36 mouse cellular contexts compared by ENCODE assay signal in the genomic region with DNA sequence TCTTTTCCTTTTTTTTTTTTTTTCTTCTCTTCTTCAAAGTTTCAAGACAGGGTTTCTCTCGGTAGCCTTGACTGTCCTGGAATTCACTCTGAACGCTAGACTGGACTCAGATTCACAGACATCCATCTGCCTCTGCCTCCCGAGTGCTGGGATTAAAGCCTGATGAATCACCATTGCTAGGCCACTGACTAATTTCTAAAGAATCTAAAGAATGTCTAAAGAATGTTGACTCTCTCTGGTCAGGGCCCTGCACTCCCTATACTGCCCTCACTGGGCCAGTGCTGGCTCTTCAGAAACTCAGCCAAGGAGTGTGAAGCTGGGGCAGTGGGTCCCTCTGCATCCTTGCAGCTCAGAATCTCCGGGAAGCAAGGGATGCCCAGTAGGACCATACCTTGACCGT. TPM values are rescaled to one million over a fixed set of nuclear protein-coding genes. Genes with fewer than 3 reads are reported as not detected.
DNase-seq lines count a peak whose midpoint lies in the region; ATAC-seq and TF ChIP-seq lines count a peak whose summit lies in the region.
"Had no signal": no experiment of that assay in that cellular context is flagged by ENCODE, and none has a peak within 500 bp of the region (broad histone marks: within the 10 kb centered on the region; RNA-seq: fewer than 3 reads in every experiment).

No protein-coding gene starts in this region.

- H3K9me3 ChIP-seq in kidney, postnatal 0 days (replicated peaks; ENCODE audit: low read length): no peaks in the 10 kb centered on the region
- no peaks in the 10 kb centered on the region for H3K9me3 ChIP-seq in ES-Bruce4 (replicated peaks; ENCODE audit: control insufficient read depth, insufficient read depth, low read length, poor library complexity, severe bottlenecking)
- H3K9me3 ChIP-seq: forebrain, embryonic 13.5 days; heart, embryonic 10.5 days; heart, embryonic 15.5 days; hindbrain, embryonic 12.5 days; intestine, embryonic 15.5 days; limb, embryonic 10.5 days; limb, embryonic 15.5 days; midbrain, embryonic 12.5 days; neural tube, embryonic 13.5 days had no signal

- H3K9ac ChIP-seq in kidney, postnatal 0 days (ENCODE audit: low read depth, low read length): no peak overlapping the region
- H3K9ac ChIP-seq in ES-Bruce4 (ENCODE audit: low read depth, poor library complexity, severe bottlenecking): no peak overlapping the region
- H3K9ac ChIP-seq: forebrain, embryonic 13.5 days; heart, embryonic 15.5 days; hindbrain, embryonic 12.5 days; intestine, embryonic 15.5 days; limb, embryonic 15.5 days; liver, embryonic 14.5 days; lung, embryonic 14.5 days; midbrain, embryonic 12.5 days; neural tube, embryonic 13.5 days had no signal

- H3K27ac ChIP-seq in kidney, postnatal 0 days: no peak overlapping the region
- H3K27ac ChIP-seq in kidney, adult 2 months (ENCODE audit: insufficient read depth, low read depth, low read length): no peak overlapping the region
- H3K27ac ChIP-seq in ES-Bruce4 (ENCODE audit: insufficient read depth, low read length): peak overlapping the region; percentile 67
- H3K27ac ChIP-seq: forebrain, embryonic 13.5 days; heart, embryonic 10.5 days; heart, embryonic 15.5 days; hindbrain, embryonic 12.5 days; hindbrain, postnatal 0 days; intestine, embryonic 15.5 days; limb, embryonic 10.5 days; limb, embryonic 15.5 days; liver, embryonic 14.5 days; midbrain, embryonic 12.5 days; neural tube, embryonic 13.5 days had no signal

- peak; percentile 18; the same call in 1 of the 2 replicates for TF ChIP-seq CTCF in kidney, postnatal 0 days (IDR thresholded peaks at IDR 0.05; ENCODE audit: low read depth)
- TF ChIP-seq CTCF in kidney, adult 2 months (conservative IDR thresholded peaks at IDR 0.05; ENCODE audit: insufficient read depth, insufficient read length, low read depth, low read length): no peak
- TF ChIP-seq CTCF in ES-Bruce4 (IDR thresholded peaks at IDR 0.05; ENCODE audit: low read depth, low read length): peak; percentile 0

- H3K4me1 ChIP-seq in kidney, postnatal 0 days (replicated peaks; ENCODE audit: insufficient read depth, low read length): no peaks in the 10 kb centered on the region
- H3K4me1 ChIP-seq in kidney, adult 2 months (ENCODE audit: control insufficient read depth, insufficient read depth, low read length): no peaks in the 10 kb centered on the region
- H3K4me1 ChIP-seq in ES-Bruce4 (ENCODE audit: control insufficient read depth, insufficient read depth, low read length): peaks cover 21% of the 10 kb centered on the region

- H3K27me3 ChIP-seq in kidney, postnatal 0 days (ENCODE audit: insufficient read depth, low read length): no peaks in the 10 kb centered on the region
- no peaks in the 10 kb centered on the region for H3K27me3 ChIP-seq in kidney, adult 2 months (replicated peaks; ENCODE audit: control insufficient read depth, insufficient read depth, low read length)
- no peaks in the 10 kb centered on the region for H3K27me3 ChIP-seq in ES-Bruce4 (ENCODE audit: control insufficient read depth, insufficient read depth, low read length, poor library complexity, severe bottlenecking)
- H3K27me3 ChIP-seq: hindbrain, embryonic 12.5 days; intestine, embryonic 15.5 days; limb, embryonic 15.5 days; neural tube, embryonic 13.5 days had no signal

- no peak overlapping the region for H3K4me2 ChIP-seq in kidney, postnatal 0 days (ENCODE audit: low read length)
- H3K4me2 ChIP-seq: forebrain, embryonic 13.5 days; heart, embryonic 15.5 days; hindbrain, embryonic 12.5 days; intestine, embryonic 15.5 days; limb, embryonic 15.5 days; lung, embryonic 14.5 days; midbrain, embryonic 12.5 days; neural tube, embryonic 13.5 days had no signal

- TF ChIP-seq POLR2A in kidney, adult 2 months (IDR thresholded peaks at IDR 0.05; ENCODE audit: low read depth, low read length): no peak
- TF ChIP-seq POLR2A in ES-Bruce4 (IDR thresholded peaks at IDR 0.05; ENCODE audit: insufficient read depth, low read length): no peak

- WGBS in kidney, postnatal 0 days: 57% methylated on average over 5 of the region's 5 CpGs
- WGBS in kidney, adult 2 months: 55% methylated on average over 5 of the region's 5 CpGs

- DNase-seq in kidney, postnatal 0 days (ENCODE audit: low spot score): peak; percentile 36
- DNase-seq in kidney, adult 2 months: no peak
- DNase-seq in ZHBTc4 (ENCODE audit: low read depth, low spot score): peak; percentile 38
- no peak for DNase-seq in urinary bladder, postnatal 14 days (ENCODE audit: low spot score)
- DNase-seq in retina, embryonic 14.5 days (ENCODE audit: low spot score): no peak
- DNase-seq: adrenal gland, postnatal 10 days; B cell, adult 2 months; cerebellum, adult 11-12 months; cerebellum, adult 9-11 months; gastrocnemius, postnatal 14 days; heart, adult 11 months; heart, postnatal 36 days; kidney, adult 8-10 months; kidney, postnatal 10 days; layer of hippocampus, adult 9-11 months; lung, embryonic 14.5 days; lung, postnatal 14 days; thymus, postnatal 14 days had no signal

- H3K4me3 ChIP-seq in kidney, postnatal 0 days (replicated peaks; ENCODE audit: low read depth, low read length): no peak overlapping the region
- no peak overlapping the region for H3K4me3 ChIP-seq in kidney, adult 2 months (ENCODE audit: insufficient read depth, low read depth, low read length)
- no peak overlapping the region for H3K4me3 ChIP-seq in ES-Bruce4 (ENCODE audit: low read depth, low read length)
- H3K4me3 ChIP-seq: forebrain, embryonic 13.5 days; heart, embryonic 10.5 days; heart, embryonic 15.5 days; hindbrain, embryonic 12.5 days; intestine, embryonic 15.5 days; limb, embryonic 10.5 days; limb, embryonic 15.5 days; midbrain, embryonic 12.5 days; neural tube, embryonic 13.5 days had no signal

- no peak for ATAC-seq in kidney, postnatal 0 days (replicated peaks; ENCODE audit: low FRiP score, low read depth)
- no peak for ATAC-seq in megakaryocyte, adult 5-6 weeks (ENCODE audit: poor library complexity, severe bottlenecking)
- ATAC-seq: forebrain, embryonic 13.5 days; hindbrain, postnatal 0 days; intestine, embryonic 15.5 days had no signal

- no peaks in the 10 kb centered on the region for H3K36me3 ChIP-seq in kidney, postnatal 0 days (ENCODE audit: insufficient read depth, low read length)
- H3K36me3 ChIP-seq in kidney, adult 2 months (ENCODE audit: control insufficient read depth, insufficient read depth, low read length): no peaks in the 10 kb centered on the region
- no peaks in the 10 kb centered on the region for H3K36me3 ChIP-seq in ES-Bruce4 (ENCODE audit: control insufficient read depth, insufficient read depth, low read length, poor library complexity, severe bottlenecking)
- H3K36me3 ChIP-seq: heart, embryonic 10.5 days; heart, embryonic 15.5 days; hindbrain, embryonic 12.5 days; intestine, embryonic 15.5 days; limb, embryonic 10.5 days; limb, embryonic 15.5 days; midbrain, embryonic 12.5 days; neural tube, embryonic 13.5 days had no signal

- TF ChIP-seq EP300 in ES-Bruce4 (IDR thresholded peaks at IDR 0.05; ENCODE audit: insufficient read depth, low read depth, low read length): 0 out of 2 replicates have a peak, but pooled peaks have one; percentile 47

RNA-seq across cellular contexts. Expression of gene 6430531B16Rik, which starts 3.1 kb away (rescaled TPM):
- 0.28 and 0.36 TPM in 2 replicates for polyA plus RNA-seq in kidney, postnatal 0 days (2015; fragmentation: Nextera tagmentation; extraction: Ambion mirVana)
- 0.13 and 0.29 TPM in 2 replicates for polyA plus RNA-seq in kidney, adult 2 months (2012; rRNA removed)
- 3.6 and 3.9 TPM in 2 replicates for polyA plus RNA-seq in ES-Bruce4 (2011; ENCODE audit: insufficient read depth, insufficient read length, low read depth, missing spikeins)
- total RNA-seq in megakaryocyte, adult 5-6 weeks (2015): 1.1 and 1.2 TPM in 2 replicates
- 0.89 and 2.3 TPM in 2 replicates for total RNA-seq in megakaryocyte, adult 5-6 weeks (2017)
- total RNA-seq: gastrocnemius, postnatal 14 days; heart, postnatal 36 days had no signal
- polyA plus RNA-seq: heart, embryonic 15.5 days; large intestine, adult 2 months; liver, embryonic 14.5 days had no signal

RNA-seq across cellular contexts. Expression of gene Adam8, which starts 16.9 kb away (rescaled TPM):
- 0.41 and 0.46 TPM in 2 replicates for polyA plus RNA-seq in kidney, postnatal 0 days (2015; fragmentation: Nextera tagmentation; extraction: Ambion mirVana)
- 1.8 and 2.2 TPM in 2 replicates for polyA plus RNA-seq in kidney, adult 2 months (2012; rRNA removed)
- polyA plus RNA-seq in ES-Bruce4 (2011; ENCODE audit: insufficient read depth, insufficient read length, low read depth, missing spikeins): 9.2 and 10.6 TPM in 2 replicates
- 35.0 and 43.7 TPM in 2 replicates for total RNA-seq in megakaryocyte, adult 5-6 weeks (2015)
- total RNA-seq in megakaryocyte, adult 5-6 weeks (2017): 39.3 and 51.1 TPM in 2 replicates

RNA-seq across cellular contexts. Expression of gene Utf1, which starts 31.9 kb away (rescaled TPM):
- not detected in 2 replicates for polyA plus RNA-seq in kidney, postnatal 0 days (2015; fragmentation: Nextera tagmentation; extraction: Ambion mirVana)
- polyA plus RNA-seq in kidney, adult 2 months (2012; rRNA removed): 0.13 TPM in 1 of 2 replicates, not detected in the other
- 244 and 276 TPM in 2 replicates for polyA plus RNA-seq in ES-Bruce4 (2011; ENCODE audit: insufficient read depth, insufficient read length, low read depth, missing spikeins)
- total RNA-seq in megakaryocyte, adult 5-6 weeks (2015): not detected in 2 replicates
- total RNA-seq in megakaryocyte, adult 5-6 weeks (2017): not detected in 2 replicates
- total RNA-seq: gastrocnemius, postnatal 14 days; heart, postnatal 36 days; hindbrain, postnatal 0 days; left cerebral cortex, postnatal 10 days; megakaryocyte progenitor cell, adult 5-6 weeks had no signal
- polyA plus RNA-seq: embryonic facial prominence, embryonic 14.5 days; forebrain, embryonic 13.5 days; heart, embryonic 15.5 days; hindbrain, embryonic 12.5 days; hindbrain, postnatal 0 days; intestine, embryonic 15.5 days; liver, embryonic 14.5 days; midbrain, embryonic 12.5 days; neural tube, embryonic 13.5 days; stomach, embryonic 14.5 days had no signal

Comparison
In these comparisons a context has a peak if more than half of its experiments do, and no peak if none do; other contexts are left out.
1. DNase-seq: peak in kidney, postnatal 0 days (single experiment) and ZHBTc4 (single experiment); none in kidney, adult 2 months (single experiment), urinary bladder, postnatal 14 days (single experiment) and retina, embryonic 14.5 days (single experiment).
2. RNA of gene Utf1, which starts 31.9 kb away (polyA plus RNA-seq): 244 to 276 TPM in ES-Bruce4; 0.13 TPM in kidney, adult 2 months and not detected in kidney, postnatal 0 days; every median in the first group is over 100 times any median in the second.